In genomic region chr9:31348458-31348857, GRCm38 (mm10) we compare ENCODE assay signal across 7 mouse cellular contexts.
"Had no signal": no experiment of that assay in that cellular context is flagged by ENCODE, and none has a peak within 500 bp of the region (broad histone marks: within the 10 kb centered on the region; RNA-seq: fewer than 3 reads in every experiment).

No protein-coding gene starts in this region.

- H3K9me3 ChIP-seq: limb, embryonic 15.5 days; liver, embryonic 13.5 days; lung, embryonic 15.5 days; stomach, embryonic 15.5 days had no signal

- H3K9ac ChIP-seq: limb, embryonic 15.5 days; liver, embryonic 13.5 days; liver, postnatal 0 days; lung, embryonic 15.5 days; stomach, embryonic 15.5 days had no signal

- H3K4me1 ChIP-seq: limb, embryonic 15.5 days; stomach, embryonic 15.5 days had no signal

- H3K27ac ChIP-seq: left cerebral cortex, adult 2 months; limb, embryonic 15.5 days; liver, embryonic 13.5 days; lung, embryonic 15.5 days; stomach, embryonic 15.5 days had no signal

- H3K4me2 ChIP-seq: limb, embryonic 15.5 days; liver, embryonic 13.5 days; lung, embryonic 15.5 days; stomach, embryonic 15.5 days had no signal

- H3K4me3 ChIP-seq: left cerebral cortex, adult 2 months; limb, embryonic 15.5 days; liver, embryonic 13.5 days; lung, embryonic 15.5 days; stomach, embryonic 15.5 days had no signal

- H3K36me3 ChIP-seq: stomach, embryonic 15.5 days had no signal

- H3K27me3 ChIP-seq: limb, embryonic 15.5 days; liver, embryonic 13.5 days; lung, embryonic 15.5 days; stomach, embryonic 15.5 days had no signal

- ATAC-seq: intestine, postnatal 0 days; liver, postnatal 0 days had no signal
